Mouse (Mus musculus): Measurements from ENCODE around the gene Gm28043. TPM values are rescaled to one million over a fixed set of nuclear protein-coding genes. Genes with fewer than 3 reads are reported as not detected.

Gm28043 gene
- total and polyA plus RNA-seq, 3 experiments: 1.3 to 3.4 TPM; not detected in 1

GRCm38 (mm10) chr17:29599051-29599450 lies 15.6 kb upstream of the Gm28043 start:
- H3K79me2 ChIP-seq (ENCODE audit: control insufficient read depth, insufficient read depth, low read length, poor library complexity): no peaks in the 10 kb centered on the region
- no peaks in the 10 kb centered on the region for H3K4me1 ChIP-seq (ENCODE audit: control insufficient read depth in 1 of 2, insufficient read depth in 2 of 2, low read length in 2 of 2)
- no peak overlapping the region for H3K27ac ChIP-seq (ENCODE audit: control insufficient read depth, low read depth, low read length)
- no peaks in the 10 kb centered on the region for H3K27me3 ChIP-seq (ENCODE audit: control insufficient read depth in 1 of 2, insufficient read depth in 2 of 2, low read length in 2 of 2)
- no peak for TF ChIP-seq EP300 (IDR thresholded peaks at IDR 0.05; ENCODE audit: low read depth in 1 of 2, low read length in 2 of 2)
- no peak for TF ChIP-seq ELF1 (IDR thresholded peaks at IDR 0.05; ENCODE audit: low read depth, low read length)
- no peak for TF ChIP-seq JUND (IDR thresholded peaks at IDR 0.05; ENCODE audit: low read depth, low read length)
- TF ChIP-seq MAZ (IDR thresholded peaks at IDR 0.05; ENCODE audit: low read depth, low read length): no peak
- TF ChIP-seq UBTF (IDR thresholded peaks at IDR 0.05; ENCODE audit: borderline replicate concordance, insufficient read depth, low read depth, low read length): no peak
- no peak for TF ChIP-seq MXI1 (IDR thresholded peaks at IDR 0.05; ENCODE audit: low read depth, low read length)
- TF ChIP-seq TAL1 (IDR thresholded peaks at IDR 0.05; ENCODE audit: low read length): no peak
- TF ChIP-seq SIN3A (IDR thresholded peaks at IDR 0.05; ENCODE audit: low read length): no peak
- no peak for TF ChIP-seq POLR2AphosphoS2 (IDR thresholded peaks at IDR 0.05; ENCODE audit: low read length)
- TF ChIP-seq CTCF (IDR thresholded peaks at IDR 0.05 in 2 of 3, conservative IDR thresholded peaks at IDR 0.05 in 1 of 3; ENCODE audit: control insufficient read depth in 1 of 3, insufficient read depth in 1 of 3, low read depth in 2 of 3, low read length in 3 of 3, poor library complexity in 1 of 3, severe bottlenecking in 1 of 3): no peak
- no peak for DNase-seq (ENCODE audit: low read depth, low spot score)
- peaks cover 0 to 2% of the 10 kb centered on the region in 2 experiments; a peak in 2 of 4 replicates for H3K36me3 ChIP-seq (ENCODE audit: control insufficient read depth in 1 of 2, insufficient read depth in 2 of 2, low read length in 2 of 2)
- H3K9me3 ChIP-seq (replicated peaks; ENCODE audit: insufficient read depth, low read length): no peaks in the 10 kb centered on the region
- H3K9ac ChIP-seq (ENCODE audit: control insufficient read depth, low read depth, low read length, poor library complexity, severe bottlenecking): no peak overlapping the region
- H3K4me3 ChIP-seq (ENCODE audit: control insufficient read depth in 1 of 2, insufficient read depth in 1 of 2, low read depth in 2 of 2, low read length in 2 of 2): no peak overlapping the region

- TF ChIP-seq ZMIZ1 (IDR thresholded peaks at IDR 0.05; ENCODE audit: low read depth, low read length): no peak
- TF ChIP-seq ELF1 (IDR thresholded peaks at IDR 0.05; ENCODE audit: low read depth, low read length): no peak
- TF ChIP-seq MAZ (IDR thresholded peaks at IDR 0.05; ENCODE audit: low read depth, low read length): no peak
- TF ChIP-seq NRF1 (IDR thresholded peaks at IDR 0.05; ENCODE audit: insufficient read depth, low read depth, low read length, poor library complexity, severe bottlenecking): no peak
- no peak for TF ChIP-seq POLR2AphosphoS5 (IDR thresholded peaks at IDR 0.05; ENCODE audit: borderline replicate concordance, low read depth, low read length)
- no peak for TF ChIP-seq ZNF384 (IDR thresholded peaks at IDR 0.05; ENCODE audit: low read depth, low read length)
- TF ChIP-seq TCF12 (IDR thresholded peaks at IDR 0.05; ENCODE audit: low read depth, low read length): no peak
- no peak for TF ChIP-seq MXI1 (IDR thresholded peaks at IDR 0.05; ENCODE audit: low read depth, low read length)
- TF ChIP-seq TAL1 (IDR thresholded peaks at IDR 0.05; ENCODE audit: low read length): no peak
- TF ChIP-seq E2F4 (IDR thresholded peaks at IDR 0.05; ENCODE audit: borderline replicate concordance, low read depth, low read length): no peak
- no peak for TF ChIP-seq ZKSCAN1 (IDR thresholded peaks at IDR 0.05; ENCODE audit: low read depth, low read length)
- TF ChIP-seq MAFK (IDR thresholded peaks at IDR 0.05; ENCODE audit: borderline replicate concordance, low read depth, low read length): no peak
- no peak for TF ChIP-seq ETS1 (IDR thresholded peaks at IDR 0.05; ENCODE audit: low read depth, low read length)
- peaks cover 0 to 2% of the 10 kb centered on the region in 2 experiments; a peak in 2 of 4 replicates for H3K36me3 ChIP-seq (ENCODE audit: control insufficient read depth in 1 of 2, insufficient read depth in 2 of 2, low read length in 2 of 2)
Measured at GRCm38 (mm10) chr17:29599537-29599936, 15.1 kb upstream of the Gm28043 start.

More at GRCm38 (mm10) chr17:29599537-29599936, 15.1 kb upstream of the Gm28043 start:
- no peaks in the 10 kb centered on the region for H3K4me1 ChIP-seq (ENCODE audit: control insufficient read depth in 1 of 2, insufficient read depth in 2 of 2, low read length in 2 of 2)
- DNase-seq (ENCODE audit: low read depth, low spot score): no peak
- no peaks in the 10 kb centered on the region for H3K9me3 ChIP-seq (replicated peaks; ENCODE audit: insufficient read depth, low read length)
- H3K79me2 ChIP-seq (ENCODE audit: control insufficient read depth, insufficient read depth, low read length, poor library complexity): no peaks in the 10 kb centered on the region
- H3K27ac ChIP-seq (ENCODE audit: control insufficient read depth, low read depth, low read length): no peak overlapping the region
- no peak overlapping the region for H3K4me3 ChIP-seq (ENCODE audit: control insufficient read depth in 1 of 2, insufficient read depth in 1 of 2, low read depth in 2 of 2, low read length in 2 of 2)
- H3K27me3 ChIP-seq (ENCODE audit: control insufficient read depth in 1 of 2, insufficient read depth in 2 of 2, low read length in 2 of 2): no peaks in the 10 kb centered on the region
- H3K9ac ChIP-seq (ENCODE audit: control insufficient read depth, low read depth, low read length, poor library complexity, severe bottlenecking): no peak overlapping the region
